28 mouse cellular contexts compared by ENCODE assay signal in the genomic region with DNA sequence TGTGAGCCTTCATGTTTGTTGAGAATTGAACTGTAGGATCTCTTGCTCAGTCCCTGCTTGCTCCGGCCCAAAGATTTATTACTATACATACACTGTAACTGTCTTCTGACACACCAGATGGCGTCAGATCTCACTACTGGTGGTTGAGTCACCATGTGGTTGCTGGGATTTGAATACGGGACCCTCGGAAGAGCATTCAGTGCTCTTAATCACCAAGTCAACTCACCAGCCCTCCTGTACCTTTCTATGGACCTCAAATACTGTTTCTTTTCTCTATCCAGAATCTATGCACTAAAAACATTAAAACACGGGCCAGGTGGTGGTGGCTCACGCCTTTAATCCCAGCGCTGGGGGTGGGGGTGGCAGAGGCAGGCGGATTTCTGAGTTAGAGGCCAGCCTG. TPM values are rescaled to one million over a fixed set of nuclear protein-coding genes. Genes with fewer than 3 reads are reported as not detected.
DNase-seq lines count a peak whose midpoint lies in the region; ATAC-seq and TF ChIP-seq lines count a peak whose summit lies in the region.
"Had no signal": no experiment of that assay in that cellular context is flagged by ENCODE, and none has a peak within 500 bp of the region (broad histone marks: within the 10 kb centered on the region; RNA-seq: fewer than 3 reads in every experiment).

No protein-coding gene starts in this region.

- no peak overlapping the region for H3K4me3 ChIP-seq in heart, postnatal 0 days (ENCODE audit: low read depth, low read length)
- H3K4me3 ChIP-seq in midbrain, embryonic 11.5 days (ENCODE audit: low read depth, low read length) = no peak overlapping the region
- H3K4me3 ChIP-seq in midbrain, embryonic 13.5 days (replicated peaks) = no peak overlapping the region
- no peak overlapping the region for H3K4me3 ChIP-seq in MEL (ENCODE audit: control insufficient read depth in 1 of 2, insufficient read depth in 1 of 2, low read depth in 2 of 2, low read length in 2 of 2)
- H3K4me3 ChIP-seq: embryonic facial prominence, embryonic 10.5 days; embryonic facial prominence, embryonic 15.5 days; forebrain, embryonic 12.5 days; hindbrain, embryonic 15.5 days; intestine, embryonic 15.5 days; limb, embryonic 13.5 days; midbrain, embryonic 10.5 days; myocyte; neural tube, embryonic 13.5 days; stomach, embryonic 15.5 days had no signal

- no peak overlapping the region for H3K27ac ChIP-seq in heart, postnatal 0 days (ENCODE audit: low read depth)
- H3K27ac ChIP-seq in midbrain, embryonic 11.5 days (ENCODE audit: low read depth, low read length) = no peak overlapping the region
- H3K27ac ChIP-seq in midbrain, embryonic 13.5 days = no peak overlapping the region
- H3K27ac ChIP-seq in MEL (ENCODE audit: control insufficient read depth, low read depth, low read length) = no peak overlapping the region
- H3K27ac ChIP-seq: embryonic facial prominence, embryonic 10.5 days; embryonic facial prominence, embryonic 15.5 days; forebrain, embryonic 12.5 days; hindbrain, embryonic 15.5 days; intestine, embryonic 15.5 days; limb, embryonic 13.5 days; liver, embryonic 14.5 days; midbrain, embryonic 10.5 days; neural tube, embryonic 13.5 days; stomach, embryonic 15.5 days had no signal

- peaks cover 40% of the 10 kb centered on the region for H3K36me3 ChIP-seq in heart, postnatal 0 days (replicated peaks; ENCODE audit: control insufficient read depth, insufficient read depth, low read length)
- peaks cover 23% of the 10 kb centered on the region for H3K36me3 ChIP-seq in midbrain, embryonic 11.5 days (ENCODE audit: control insufficient read depth, insufficient read depth, low read length)
- peaks cover 38% of the 10 kb centered on the region for H3K36me3 ChIP-seq in midbrain, embryonic 13.5 days
- H3K36me3 ChIP-seq in MEL (ENCODE audit: control insufficient read depth in 1 of 2, insufficient read depth in 2 of 2, low read length in 2 of 2) = peaks cover 31 to 38% of the 10 kb centered on the region in 2 experiments
- H3K36me3 ChIP-seq in splenic B cell, adult 2 months (ENCODE audit: control insufficient read depth, insufficient read depth, low read length, poor library complexity, severe bottlenecking) = peaks cover 14% of the 10 kb centered on the region

- no peaks in the 10 kb centered on the region for H3K27me3 ChIP-seq in heart, postnatal 0 days (ENCODE audit: control insufficient read depth, insufficient read depth, low read length)
- H3K27me3 ChIP-seq in midbrain, embryonic 11.5 days (ENCODE audit: control insufficient read depth, insufficient read depth, low read length) = no peaks in the 10 kb centered on the region
- no peaks in the 10 kb centered on the region for H3K27me3 ChIP-seq in midbrain, embryonic 13.5 days
- H3K27me3 ChIP-seq in MEL (ENCODE audit: control insufficient read depth in 1 of 2, insufficient read depth in 2 of 2, low read length in 2 of 2) = no peaks in the 10 kb centered on the region
- H3K27me3 ChIP-seq in splenic B cell, adult 2 months (ENCODE audit: control insufficient read depth, insufficient read depth, low read length, poor library complexity, severe bottlenecking) = no peaks in the 10 kb centered on the region
- H3K27me3 ChIP-seq: embryonic facial prominence, embryonic 15.5 days; forebrain, embryonic 12.5 days; hindbrain, embryonic 15.5 days; intestine, embryonic 15.5 days; limb, embryonic 13.5 days; neural tube, embryonic 13.5 days; stomach, embryonic 15.5 days had no signal

- intact Hi-C loops in left cerebral cortex, postnatal 36 days (cut with DNase I) = no loop called here

- peaks cover 31% of the 10 kb centered on the region for H3K79me2 ChIP-seq in MEL (ENCODE audit: control insufficient read depth, insufficient read depth, low read length, poor library complexity)

- H3K9ac ChIP-seq in heart, postnatal 0 days (replicated peaks; ENCODE audit: low read depth, low read length) = no peak overlapping the region
- no peak overlapping the region for H3K9ac ChIP-seq in midbrain, embryonic 11.5 days (ENCODE audit: low read length)
- H3K9ac ChIP-seq in midbrain, embryonic 13.5 days (replicated peaks) = no peak overlapping the region
- no peak overlapping the region for H3K9ac ChIP-seq in MEL (ENCODE audit: control insufficient read depth, low read depth, low read length, poor library complexity, severe bottlenecking)
- H3K9ac ChIP-seq: embryonic facial prominence, embryonic 15.5 days; forebrain, embryonic 12.5 days; forebrain, postnatal 0 days; hindbrain, embryonic 15.5 days; intestine, embryonic 15.5 days; limb, embryonic 13.5 days; liver, embryonic 14.5 days; lung, embryonic 14.5 days; neural tube, embryonic 13.5 days; stomach, embryonic 15.5 days had no signal

- H3K4me1 ChIP-seq in heart, postnatal 0 days (ENCODE audit: control insufficient read depth, insufficient read depth) = peaks cover 8% of the 10 kb centered on the region; the same call in 1 of the 2 replicates
- H3K4me1 ChIP-seq in midbrain, embryonic 11.5 days (ENCODE audit: control insufficient read depth, insufficient read depth, low read length) = peaks cover 3% of the 10 kb centered on the region
- H3K4me1 ChIP-seq in midbrain, embryonic 13.5 days (replicated peaks) = peaks cover 16% of the 10 kb centered on the region
- H3K4me1 ChIP-seq in MEL (ENCODE audit: control insufficient read depth in 1 of 2, insufficient read depth in 2 of 2, low read length in 2 of 2) = peaks cover 0 to 3% of the 10 kb centered on the region in 2 experiments; a peak in 1 of 4 replicates

- 0 out of 4 replicates have a peak, but pooled peaks of 1 of the 2 experiments have one; percentile 49 for TF ChIP-seq POLR2A in MEL (IDR thresholded peaks at IDR 0.05; ENCODE audit: control insufficient read depth in 1 of 2, insufficient read depth in 1 of 2, low read depth in 1 of 2, low read length in 2 of 2, poor library complexity in 1 of 2)

- H3K9me3 ChIP-seq in heart, postnatal 0 days (replicated peaks; ENCODE audit: control insufficient read depth, low read length) = no peaks in the 10 kb centered on the region
- no peaks in the 10 kb centered on the region for H3K9me3 ChIP-seq in midbrain, embryonic 11.5 days (ENCODE audit: control insufficient read depth, low read length)
- H3K9me3 ChIP-seq in midbrain, embryonic 13.5 days = no peaks in the 10 kb centered on the region
- no peaks in the 10 kb centered on the region for H3K9me3 ChIP-seq in MEL (replicated peaks; ENCODE audit: insufficient read depth, low read length)
- H3K9me3 ChIP-seq: embryonic facial prominence, embryonic 10.5 days; embryonic facial prominence, embryonic 15.5 days; forebrain, embryonic 12.5 days; hindbrain, embryonic 15.5 days; intestine, embryonic 15.5 days; limb, embryonic 13.5 days; midbrain, embryonic 10.5 days; neural tube, embryonic 13.5 days; stomach, embryonic 15.5 days had no signal

- TF ChIP-seq RAD21 in MEL (IDR thresholded peaks at IDR 0.05; ENCODE audit: low read depth, low read length) = no peak

- no peak overlapping the region for H3K4me2 ChIP-seq in heart, postnatal 0 days (ENCODE audit: low read depth, low read length)
- H3K4me2 ChIP-seq in midbrain, embryonic 11.5 days = no peak overlapping the region
- no peak overlapping the region for H3K4me2 ChIP-seq in midbrain, embryonic 13.5 days (replicated peaks)
- H3K4me2 ChIP-seq: embryonic facial prominence, embryonic 15.5 days; forebrain, embryonic 12.5 days; heart, embryonic 11.5 days; hindbrain, embryonic 15.5 days; intestine, embryonic 15.5 days; limb, embryonic 13.5 days; lung, embryonic 14.5 days; neural tube, embryonic 13.5 days; stomach, embryonic 15.5 days had no signal

- no peak for ATAC-seq in heart, postnatal 0 days (ENCODE audit: insufficient read depth, low read depth)
- no peak for ATAC-seq in midbrain, embryonic 11.5 days (ENCODE audit: low FRiP score)
- no peak for ATAC-seq in midbrain, embryonic 13.5 days
- ATAC-seq: forebrain, postnatal 0 days; intestine, embryonic 15.5 days had no signal

- DNase-seq in heart, postnatal 0 days (ENCODE audit: low spot score) = no peak
- DNase-seq in heart, adult 18-20 months = no peak
- peak; percentile 57 for DNase-seq in midbrain, embryonic 11.5 days (ENCODE audit: low spot score, missing footprints)
- DNase-seq in MEL (ENCODE audit: low read depth, low spot score) = peak; percentile 66
- DNase-seq in splenic B cell, adult 2 months (ENCODE audit: low read depth, low spot score) = peak; percentile 31
- no peak for DNase-seq in lung, postnatal 4 days
- no peak for DNase-seq in left cerebral cortex, postnatal 36 days (ENCODE audit: low spot score in 2 of 2)
- DNase-seq: adrenal gland, postnatal 10 days; cerebellum, adult 9-11 months; forebrain, postnatal 0 days; gastrocnemius, postnatal 10 days; kidney, postnatal 10 days; layer of hippocampus, adult 9-11 months; lung, postnatal 14 days had no signal

- 73% methylated on average over 8 of the region's 8 CpGs for WGBS in heart, postnatal 0 days
- 82% methylated on average over 8 of the region's 8 CpGs for WGBS in midbrain, embryonic 11.5 days
- 83% methylated on average over 8 of the region's 8 CpGs for WGBS in midbrain, embryonic 13.5 days

- TF ChIP-seq EP300 in heart, postnatal 0 days (IDR thresholded peaks at IDR 0.05; ENCODE audit: low read depth) = no peak
- TF ChIP-seq EP300 in MEL (IDR thresholded peaks at IDR 0.05; ENCODE audit: low read depth in 1 of 2, low read length in 2 of 2) = no peak

- 0 out of 2 replicates have a peak, but pooled peaks have one; percentile 4 for TF ChIP-seq CTCF in heart, postnatal 0 days (IDR thresholded peaks at IDR 0.05; ENCODE audit: low read depth)
- TF ChIP-seq CTCF in MEL (IDR thresholded peaks at IDR 0.05 in 2 of 3, conservative IDR thresholded peaks at IDR 0.05 in 1 of 3; ENCODE audit: control insufficient read depth in 1 of 3, insufficient read depth in 1 of 3, low read depth in 2 of 3, low read length in 3 of 3, poor library complexity in 1 of 3, severe bottlenecking in 1 of 3) = peak in 1 of 3 experiments; percentile 24; a peak in 1 of 6 replicates

RNA-seq across cellular contexts. Expression of a gene that starts 3.0 kb away (rescaled TPM):
- total RNA-seq in heart, postnatal 0 days (2014; rRNA removed; ENCODE audit: low replicate concordance) = 5.6 and 40.5 TPM in 2 replicates
- 16.7 and 18.4 TPM in 2 replicates for polyA plus RNA-seq in heart, postnatal 0 days (2015; fragmentation: Nextera tagmentation; extraction: Ambion mirVana)
- total RNA-seq in heart, adult 18-20 months (2021) = 10 to 100 TPM; 21.1 to 23.9 TPM
- 66.4 and 71.5 TPM in 2 replicates for polyA plus RNA-seq in midbrain, embryonic 11.5 days (2014; fragmentation: Nextera tagmentation; extraction: Ambion mirVana)
- polyA plus RNA-seq in midbrain, embryonic 13.5 days (2015; fragmentation: Nextera tagmentation; extraction: Ambion mirVana) = 34.4 and 36.9 TPM in 2 replicates
- total RNA-seq in MEL (2012; rRNA removed) = 60.5 and 64.5 TPM in 2 replicates
- polyA plus RNA-seq in MEL (2012; ENCODE audit: insufficient read depth in 1 of 2, insufficient read length in 2 of 2, low read depth in 1 of 2, low replicate concordance in 2 of 2, missing spikeins in 1 of 2) = 100 to 1,000 TPM in 1 of 2 experiments, not detected in 1; 115 TPM
- 10 to 100 TPM; 24.3 to 39.2 TPM for total RNA-seq in left cerebral cortex, postnatal 36 days (2021)

RNA-seq across cellular contexts. Expression of a gene that starts 6.0 kb away (rescaled TPM):
- not detected in 2 replicates for total RNA-seq in heart, postnatal 0 days (2014; rRNA removed; ENCODE audit: low replicate concordance)
- polyA plus RNA-seq in heart, postnatal 0 days (2015; fragmentation: Nextera tagmentation; extraction: Ambion mirVana) = 0.58 and 1.1 TPM in 2 replicates
- 1 to 10 TPM in 1 of 2 experiments, under 1 TPM in 1; 0.74 to 1.3 TPM for total RNA-seq in heart, adult 18-20 months (2021)
- 1.9 and 4.0 TPM in 2 replicates for polyA plus RNA-seq in midbrain, embryonic 11.5 days (2014; fragmentation: Nextera tagmentation; extraction: Ambion mirVana)
- 3.2 and 3.3 TPM in 2 replicates for polyA plus RNA-seq in midbrain, embryonic 13.5 days (2015; fragmentation: Nextera tagmentation; extraction: Ambion mirVana)
- 9.6 and 9.9 TPM in 2 replicates for total RNA-seq in MEL (2012; rRNA removed)
- 10 to 100 TPM in 1 of 2 experiments, not detected in 1; 26.2 TPM for polyA plus RNA-seq in MEL (2012; ENCODE audit: insufficient read depth in 1 of 2, insufficient read length in 2 of 2, low read depth in 1 of 2, low replicate concordance in 2 of 2, missing spikeins in 1 of 2)
- total RNA-seq in left cerebral cortex, postnatal 36 days (2021) = 1 to 10 TPM; 1.4 to 3.0 TPM

RNA-seq across cellular contexts. Expression of a gene that starts 9.3 kb away (rescaled TPM):
- 247 and 318 TPM in 2 replicates for total RNA-seq in heart, postnatal 0 days (2014; rRNA removed; ENCODE audit: low replicate concordance)
- 553 and 591 TPM in 2 replicates for polyA plus RNA-seq in heart, postnatal 0 days (2015; fragmentation: Nextera tagmentation; extraction: Ambion mirVana)
- total RNA-seq in heart, adult 18-20 months (2021) = 100 to 1,000 TPM; 335 to 351 TPM
- 1,266 and 1,289 TPM in 2 replicates for polyA plus RNA-seq in midbrain, embryonic 11.5 days (2014; fragmentation: Nextera tagmentation; extraction: Ambion mirVana)
- 700 and 708 TPM in 2 replicates for polyA plus RNA-seq in midbrain, embryonic 13.5 days (2015; fragmentation: Nextera tagmentation; extraction: Ambion mirVana)
- total RNA-seq in MEL (2012; rRNA removed) = 726 and 879 TPM in 2 replicates
- polyA plus RNA-seq in MEL (2012; ENCODE audit: insufficient read depth in 1 of 2, insufficient read length in 2 of 2, low read depth in 1 of 2, low replicate concordance in 2 of 2, missing spikeins in 1 of 2) = 100 to 1,000 TPM; 201 to 652 TPM
- 100 to 1,000 TPM; 248 to 250 TPM for total RNA-seq in left cerebral cortex, postnatal 36 days (2021)

RNA-seq across cellular contexts. Expression of a gene that starts 29.7 kb away (rescaled TPM):
- total RNA-seq in heart, postnatal 0 days (2014; rRNA removed; ENCODE audit: low replicate concordance) = 11.8 and 19.7 TPM in 2 replicates
- polyA plus RNA-seq in heart, postnatal 0 days (2015; fragmentation: Nextera tagmentation; extraction: Ambion mirVana) = 6.7 and 6.8 TPM in 2 replicates
- 10 to 100 TPM in 1 of 2 experiments, 1 to 10 TPM in 1; 7.6 to 10.2 TPM for total RNA-seq in heart, adult 18-20 months (2021)
- 7.7 and 8.0 TPM in 2 replicates for polyA plus RNA-seq in midbrain, embryonic 11.5 days (2014; fragmentation: Nextera tagmentation; extraction: Ambion mirVana)
- 7.5 and 9.6 TPM in 2 replicates for polyA plus RNA-seq in midbrain, embryonic 13.5 days (2015; fragmentation: Nextera tagmentation; extraction: Ambion mirVana)
- total RNA-seq in MEL (2012; rRNA removed) = 3.1 and 4.0 TPM in 2 replicates
- polyA plus RNA-seq in MEL (2012; ENCODE audit: insufficient read depth in 1 of 2, insufficient read length in 2 of 2, low read depth in 1 of 2, low replicate concordance in 2 of 2, missing spikeins in 1 of 2) = 10 to 100 TPM in 1 of 2 experiments, not detected in 1; 13.2 TPM
- 10 to 100 TPM; 14.1 to 18.1 TPM for total RNA-seq in left cerebral cortex, postnatal 36 days (2021)

RNA-seq across cellular contexts. Expression of a gene that starts 46.0 kb away (rescaled TPM):
- 92.4 and 95.1 TPM in 2 replicates for total RNA-seq in heart, postnatal 0 days (2014; rRNA removed; ENCODE audit: low replicate concordance)
- 66.3 and 67.1 TPM in 2 replicates for polyA plus RNA-seq in heart, postnatal 0 days (2015; fragmentation: Nextera tagmentation; extraction: Ambion mirVana)
- total RNA-seq in heart, adult 18-20 months (2021) = 10 to 100 TPM; 38.9 to 39.3 TPM
- 124 and 132 TPM in 2 replicates for polyA plus RNA-seq in midbrain, embryonic 11.5 days (2014; fragmentation: Nextera tagmentation; extraction: Ambion mirVana)
- polyA plus RNA-seq in midbrain, embryonic 13.5 days (2015; fragmentation: Nextera tagmentation; extraction: Ambion mirVana) = 159 TPM in 2 replicates
- total RNA-seq in MEL (2012; rRNA removed) = 83.1 and 85.0 TPM in 2 replicates
- polyA plus RNA-seq in MEL (2012; ENCODE audit: insufficient read depth in 1 of 2, insufficient read length in 2 of 2, low read depth in 1 of 2, low replicate concordance in 2 of 2, missing spikeins in 1 of 2) = 100 to 1,000 TPM; 117 to 681 TPM
- 100 to 1,000 TPM; 230 to 232 TPM for total RNA-seq in left cerebral cortex, postnatal 36 days (2021)

Comparison
In these comparisons a context has a peak if more than half of its experiments do, and no peak if none do; other contexts are left out.
1. DNase-seq: peak in midbrain, embryonic 11.5 days (single experiment), MEL (single experiment) and splenic B cell, adult 2 months (single experiment); none in heart, postnatal 0 days (single experiment), heart, adult 18-20 months (0 of 2), lung, postnatal 4 days (0 of 2) and left cerebral cortex, postnatal 36 days (0 of 2).